Mouse (Mus musculus) limb, embryonic 13.5 days (tissue): Measurements from ENCODE around the gene Pmpca. TPM values are rescaled to one million over a fixed set of nuclear protein-coding genes. Genes with fewer than 3 reads are reported as not detected.
"Not testable (repeated sequence)": the region's sequence is repeated elsewhere in the genome, so short reads cannot be mapped to it uniquely, and the experiment has no call there.

Experiments used
- ATAC-seq: fragments of 200-750 bp; cut with Nextera tagmentation; 2 replicates; pipeline ENCODE4 v1.8.0; 2017; ENCODE audit warnings: low read depth, moderate number of reproducible peaks, moderate TSS enrichment; ENCODE audit not compliant: low FRiP score
- H3K27ac ChIP-seq: fragments of 300-500 bp; sonication (generic); 2 replicates; pipeline ENCODE4 v1.5.1; 2015; ENCODE audit warnings: inconsistent platforms, mild to moderate bottlenecking, moderate library complexity
- H3K27me3 ChIP-seq: fragments of 300-500 bp; sonication (generic); 2 replicates; pipeline ENCODE4 v1.6.1; 2015; ENCODE audit warnings: mild to moderate bottlenecking, inconsistent platforms
- H3K36me3 ChIP-seq: fragments of 300-500 bp; sonication (generic); 2 replicates; pipeline ENCODE4 v1.6.1; 2015; ENCODE audit warnings: inconsistent platforms, mild to moderate bottlenecking, moderate library complexity
- H3K4me1 ChIP-seq: fragments of 300-500 bp; sonication (generic); 2 replicates; pipeline ENCODE4 v1.6.1; 2015; ENCODE audit warnings: inconsistent platforms
- H3K4me2 ChIP-seq: fragments of 300-500 bp; sonication (generic); replicated peaks from 2 replicates; pipeline ENCODE4 v1.6.1; 2015; ENCODE audit warnings: inconsistent platforms, mild to moderate bottlenecking, moderate library complexity
- H3K4me3 ChIP-seq: fragments of 300-500 bp; sonication (generic); 2 replicates; pipeline ENCODE4 v1.5.1; 2015; ENCODE audit warnings: moderate library complexity, mild to moderate bottlenecking, inconsistent platforms
- H3K9ac ChIP-seq: fragments of 300-500 bp; sonication (generic); 2 replicates; pipeline ENCODE4 v1.6.1; 2015; ENCODE audit warnings: mild to moderate bottlenecking, inconsistent platforms
- H3K9me3 ChIP-seq: fragments of 300-500 bp; sonication (generic); 2 replicates; pipeline ENCODE4 v1.6.1; 2016; ENCODE audit warnings: inconsistent platforms
- WGBS: fragments of 180-500 bp; shearing (Covaris S2); methylation state at CpG from one replicate; pipeline ENCODE4 v1.1.7; 2015; 5-methylcytosine and 5-hydroxymethylcytosine counted together
- polyA plus RNA-seq: library from polyadenylated mRNA; unstranded; fragments of >200 nt; fragmentation: Nextera tagmentation; extraction: Ambion mirVana; gene quantifications from 2 replicates; pipeline ENCODE4 v1.2.1, GENCODE M21; 2015

Gene Pmpca
- polyA plus RNA-seq, 1 experiment from 2014 or later = 101 TPM

DNA sequence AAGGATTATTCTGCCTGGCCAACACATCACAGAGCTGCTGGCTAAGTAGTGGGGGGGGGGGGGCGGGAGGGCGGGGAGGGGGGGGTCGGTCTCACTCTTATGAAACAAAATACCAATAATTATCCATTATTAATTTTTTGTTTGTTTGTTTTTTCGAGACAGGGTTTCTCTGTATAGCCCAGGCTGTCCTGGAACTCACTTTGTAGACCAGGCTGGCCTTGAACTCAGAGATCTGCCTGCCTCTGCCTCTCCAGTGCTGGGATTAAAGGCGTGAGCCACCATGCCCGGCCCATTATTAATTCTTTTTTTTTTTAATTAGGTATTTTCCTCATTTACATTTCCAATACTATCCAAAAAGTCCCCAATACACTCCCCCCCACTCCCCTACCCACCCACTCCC, 8.3 kb upstream of the Pmpca start:
- not testable (repeated sequence) for ATAC-seq, H3K9me3 ChIP-seq, H3K27me3 ChIP-seq, H3K27ac ChIP-seq
- H3K4me3 ChIP-seq = peak overlapping the region; percentile 85
- H3K4me2 ChIP-seq = peak overlapping the region; percentile 86
- 28% methylated on average over 6 of the region's 6 CpGs for WGBS
- H3K36me3 ChIP-seq = peaks cover 67% of the 10 kb centered on the region
- peak overlapping the region; percentile 85 for H3K9ac ChIP-seq
- peaks cover 12% of the 10 kb centered on the region for H3K4me1 ChIP-seq

DNA sequence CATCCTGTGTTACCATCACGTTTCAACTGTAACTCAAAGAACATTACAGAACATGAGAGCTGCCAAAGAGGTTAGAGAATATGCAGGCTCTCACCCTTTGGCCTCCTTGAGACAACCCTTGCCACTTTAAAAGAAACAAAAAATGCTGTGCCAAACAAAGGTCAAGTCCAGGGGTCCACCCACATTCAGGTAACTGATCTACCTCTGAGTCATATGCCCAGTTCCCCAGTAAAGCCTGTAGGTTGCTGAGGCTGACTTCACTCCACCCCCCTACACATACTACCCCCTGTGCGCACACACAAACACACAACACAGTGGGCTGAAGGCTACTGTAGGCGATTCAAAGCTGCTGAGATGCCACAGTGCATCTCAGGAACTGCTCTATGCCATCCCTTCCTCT, 1.4 kb upstream of the Pmpca start:
- ATAC-seq = no peak
- H3K9me3 ChIP-seq = no peaks in the 10 kb centered on the region
- WGBS = 91% methylated on average over 3 of the region's 3 CpGs
- peaks cover 76% of the 10 kb centered on the region for H3K36me3 ChIP-seq
- H3K9ac ChIP-seq = peak overlapping the region; percentile 96
- H3K4me2 ChIP-seq = peak overlapping the region; percentile 90
- no peaks in the 10 kb centered on the region for H3K27me3 ChIP-seq
- H3K27ac ChIP-seq = no peak overlapping the region
- peak overlapping the region; percentile 94 for H3K4me3 ChIP-seq
- peaks cover 19% of the 10 kb centered on the region for H3K4me1 ChIP-seq

DNA sequence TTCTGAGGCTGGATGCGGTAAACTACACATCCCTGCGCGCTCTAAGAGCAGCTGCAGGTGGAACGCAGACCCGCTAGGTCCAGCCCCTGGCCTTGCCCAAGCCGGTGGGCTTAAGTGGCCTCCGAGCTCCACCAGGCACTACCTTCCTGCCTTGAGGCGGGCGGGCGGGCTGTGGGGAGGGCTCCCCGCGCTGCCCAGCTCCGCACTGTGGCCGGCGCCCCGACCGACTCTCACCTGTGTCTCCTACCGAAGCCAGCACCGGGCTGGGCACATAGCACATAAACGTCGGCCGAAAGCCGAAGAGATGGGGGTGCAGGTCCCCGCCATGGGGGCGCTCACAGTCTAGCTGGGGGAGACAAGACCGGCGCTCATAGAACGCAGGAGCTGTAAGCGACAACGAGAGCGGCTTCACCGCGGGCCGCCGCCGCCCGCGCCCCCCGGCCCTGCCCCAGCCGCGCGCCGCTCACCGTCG, 421 bp upstream of the Pmpca start:
- H3K27me3 ChIP-seq = no peaks in the 10 kb centered on the region
- H3K36me3 ChIP-seq = peaks cover 76% of the 10 kb centered on the region
- no peaks in the 10 kb centered on the region for H3K9me3 ChIP-seq
- peak overlapping the region; percentile 90 for H3K4me2 ChIP-seq
- WGBS = under 1% methylated on average over 37 of the region's 45 CpGs
- peak; percentile 51 for ATAC-seq
- H3K9ac ChIP-seq = peak overlapping the region; percentile 96
- H3K4me1 ChIP-seq = peaks cover 19% of the 10 kb centered on the region
- H3K27ac ChIP-seq = peak overlapping the region; percentile 69; the same call in 1 of the 2 replicates
- peak overlapping the region; percentile 94 for H3K4me3 ChIP-seq

DNA sequence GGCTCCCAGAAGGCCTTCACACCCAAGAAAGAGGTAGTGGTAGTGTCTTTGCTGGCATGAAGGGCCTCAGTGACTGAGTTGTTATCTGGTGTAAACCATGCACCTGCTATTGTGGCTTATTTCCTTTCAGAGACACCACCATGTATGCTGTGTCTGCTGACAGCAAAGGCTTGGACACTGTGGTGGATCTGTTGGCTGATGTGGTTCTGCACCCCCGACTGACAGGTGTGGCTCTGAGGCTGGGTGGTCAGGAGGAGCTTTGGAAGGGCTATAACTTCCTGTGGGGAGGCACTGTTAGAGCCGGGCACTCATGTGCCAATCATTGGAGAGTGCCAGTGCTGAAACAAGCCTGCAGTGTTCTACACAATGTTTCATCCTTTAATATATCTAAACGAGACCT, 1.8 kb downstream of the Pmpca start:
- no peak overlapping the region for H3K4me2 ChIP-seq
- WGBS = 85% methylated on average over 3 of the region's 3 CpGs
- ATAC-seq = no peak
- H3K36me3 ChIP-seq = peaks cover 76% of the 10 kb centered on the region
- H3K9me3 ChIP-seq = no peaks in the 10 kb centered on the region
- no peaks in the 10 kb centered on the region for H3K27me3 ChIP-seq
- no peak overlapping the region for H3K9ac ChIP-seq
- no peak overlapping the region for H3K4me3 ChIP-seq
- peaks cover 19% of the 10 kb centered on the region for H3K4me1 ChIP-seq
- H3K27ac ChIP-seq = no peak overlapping the region

DNA sequence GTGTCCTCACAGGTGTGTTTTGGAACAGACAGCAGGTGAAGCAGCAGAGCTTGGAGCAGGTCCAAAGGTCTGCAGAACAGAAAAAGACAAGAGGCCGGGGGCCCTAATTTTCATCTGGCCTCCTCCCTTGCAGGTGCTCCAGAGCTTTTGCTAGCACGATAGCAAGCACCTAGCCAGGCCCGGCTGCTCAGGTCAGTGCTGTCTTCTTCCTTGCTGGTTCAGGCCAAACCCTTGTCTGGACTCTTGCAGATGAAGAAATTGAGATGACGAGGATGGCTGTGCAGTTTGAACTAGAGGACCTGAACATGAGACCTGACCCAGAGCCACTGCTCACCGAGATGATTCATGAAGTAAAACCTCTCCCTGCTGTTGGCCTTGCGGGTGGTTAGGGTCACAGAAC, 2.5 kb downstream of the Pmpca start:
- 90% methylated on average over 6 of the region's 6 CpGs for WGBS
- Histone ChIP-seq H3K27me3 (no peaks in the 10 kb centered on the region), H3K9ac (0 out of 2 replicates have a peak overlapping the region, but pooled peaks have one; percentile 31), H3K36me3 (peaks cover 76% of the 10 kb centered on the region), H3K4me1 (peaks cover 19% of the 10 kb centered on the region), H3K4me3 (no peak overlapping the region), H3K27ac (no peak overlapping the region), H3K4me2 (no peak overlapping the region), H3K9me3 (no peaks in the 10 kb centered on the region)
- no peak for ATAC-seq

DNA sequence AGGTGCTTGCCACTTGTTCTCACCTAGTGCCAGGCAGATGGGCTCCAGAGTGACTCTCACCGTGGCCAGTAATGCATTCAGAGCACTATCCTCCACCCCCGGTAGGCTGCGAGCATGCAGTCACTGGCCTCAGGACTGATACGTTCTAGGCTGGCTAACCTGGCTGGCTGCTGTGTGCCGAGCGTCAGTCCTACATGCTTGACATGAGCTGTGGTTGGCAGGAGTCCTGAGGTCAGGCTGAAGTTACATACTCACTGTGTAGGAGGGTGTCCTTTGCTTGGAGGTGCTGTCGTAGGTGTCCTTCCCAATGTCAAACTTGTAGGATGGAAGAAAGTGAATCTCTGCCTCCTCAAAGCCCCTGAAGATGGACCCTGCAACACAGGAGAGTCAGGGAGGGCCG, 9.8 kb downstream of the Pmpca start:
- WGBS = 89% methylated on average over 8 of the region's 8 CpGs
- no peaks in the 10 kb centered on the region for H3K9me3 ChIP-seq
- H3K36me3 ChIP-seq = peaks cover 82% of the 10 kb centered on the region
- no peaks in the 10 kb centered on the region for H3K27me3 ChIP-seq
- no peak overlapping the region for H3K27ac ChIP-seq
- no peak overlapping the region for H3K9ac ChIP-seq
- H3K4me2 ChIP-seq = no peak overlapping the region
- no peaks in the 10 kb centered on the region for H3K4me1 ChIP-seq
- H3K4me3 ChIP-seq = no peak overlapping the region
- ATAC-seq = no peak

DNA sequence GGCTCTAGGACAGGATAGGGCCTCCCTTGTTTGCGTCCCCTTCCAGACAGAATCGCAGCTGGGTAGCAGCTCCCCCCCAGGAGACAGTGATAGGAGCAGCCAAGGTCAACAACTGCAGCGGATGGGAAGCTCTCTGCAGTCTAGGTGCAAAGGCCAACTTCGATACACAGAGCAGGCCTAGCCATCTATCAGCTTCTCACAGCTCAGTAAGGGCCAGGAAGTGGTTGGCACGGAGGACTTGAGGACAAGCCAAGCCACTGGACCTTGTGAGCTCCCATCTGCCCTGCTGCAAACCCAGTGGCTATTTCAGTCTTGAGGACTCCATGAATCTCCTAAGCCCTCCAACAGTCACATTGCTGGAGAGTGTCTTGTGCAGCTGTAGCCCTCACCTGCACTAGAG, 10.5 kb downstream of the Pmpca start:
- H3K9ac ChIP-seq = no peak overlapping the region
- 93% methylated on average over 5 of the region's 5 CpGs for WGBS
- H3K27ac ChIP-seq = no peak overlapping the region
- no peaks in the 10 kb centered on the region for H3K9me3 ChIP-seq
- ATAC-seq = no peak
- no peak overlapping the region for H3K4me3 ChIP-seq
- H3K4me1 ChIP-seq = no peaks in the 10 kb centered on the region
- peaks cover 75% of the 10 kb centered on the region for H3K36me3 ChIP-seq
- H3K27me3 ChIP-seq = no peaks in the 10 kb centered on the region
- H3K4me2 ChIP-seq = no peak overlapping the region

DNA sequence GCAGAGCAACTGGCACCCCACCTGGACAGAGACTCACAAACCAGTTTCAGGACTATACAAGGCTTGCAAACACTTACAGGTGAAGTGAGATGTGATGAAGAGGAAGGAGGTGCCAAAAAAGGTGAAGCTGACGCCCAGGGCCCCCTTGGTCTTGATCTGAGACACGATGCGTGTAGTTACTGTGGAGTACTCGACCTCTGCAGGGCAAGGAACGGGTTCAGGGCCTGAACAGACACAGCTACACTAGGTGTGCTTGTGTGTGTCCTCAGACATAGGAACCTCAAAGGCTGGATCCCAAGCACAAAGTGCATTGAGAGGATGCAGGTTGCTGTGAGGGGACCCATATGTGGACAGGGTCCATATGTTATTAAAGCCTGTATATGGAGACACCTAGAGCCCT, 11.2 kb downstream of the Pmpca start:
- peaks cover 68% of the 10 kb centered on the region for H3K36me3 ChIP-seq
- H3K27ac ChIP-seq = no peak overlapping the region
- 90% methylated on average over 5 of the region's 5 CpGs for WGBS
- no peak overlapping the region for H3K4me2 ChIP-seq
- no peaks in the 10 kb centered on the region for H3K27me3 ChIP-seq
- no peak overlapping the region for H3K4me3 ChIP-seq
- ATAC-seq = no peak
- no peaks in the 10 kb centered on the region for H3K9me3 ChIP-seq
- H3K4me1 ChIP-seq = peaks cover 2% of the 10 kb centered on the region; the same call in 1 of the 2 replicates
- H3K9ac ChIP-seq = no peak overlapping the region

DNA sequence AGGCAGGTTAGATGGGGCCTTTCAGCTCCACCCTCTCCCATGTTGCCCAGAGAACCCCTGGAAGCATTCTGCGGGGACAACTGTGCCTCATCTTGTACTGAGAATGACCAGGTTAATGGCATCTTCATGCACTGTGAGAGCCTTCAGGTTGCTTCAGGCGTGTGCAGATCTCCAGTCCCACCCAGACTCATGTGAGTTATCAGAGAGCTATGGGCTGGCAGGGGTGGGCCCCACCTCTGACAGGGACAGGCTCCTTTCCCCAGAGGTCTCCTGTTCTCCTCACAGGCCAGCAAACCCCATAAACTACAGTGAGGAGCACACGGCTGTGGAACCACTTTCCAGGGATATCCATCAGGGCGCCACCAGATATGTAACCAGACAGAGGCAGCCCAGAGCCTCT, 11.9 kb downstream of the Pmpca start:
- WGBS = 91% methylated on average over 4 of the region's 4 CpGs
- H3K27me3 ChIP-seq = no peaks in the 10 kb centered on the region
- H3K4me3 ChIP-seq = no peak overlapping the region
- no peak for ATAC-seq
- no peak overlapping the region for H3K27ac ChIP-seq
- H3K36me3 ChIP-seq = peaks cover 68% of the 10 kb centered on the region
- H3K4me2 ChIP-seq = no peak overlapping the region
- no peak overlapping the region for H3K9ac ChIP-seq
- H3K4me1 ChIP-seq = peaks cover 9% of the 10 kb centered on the region
- H3K9me3 ChIP-seq = no peaks in the 10 kb centered on the region

DNA sequence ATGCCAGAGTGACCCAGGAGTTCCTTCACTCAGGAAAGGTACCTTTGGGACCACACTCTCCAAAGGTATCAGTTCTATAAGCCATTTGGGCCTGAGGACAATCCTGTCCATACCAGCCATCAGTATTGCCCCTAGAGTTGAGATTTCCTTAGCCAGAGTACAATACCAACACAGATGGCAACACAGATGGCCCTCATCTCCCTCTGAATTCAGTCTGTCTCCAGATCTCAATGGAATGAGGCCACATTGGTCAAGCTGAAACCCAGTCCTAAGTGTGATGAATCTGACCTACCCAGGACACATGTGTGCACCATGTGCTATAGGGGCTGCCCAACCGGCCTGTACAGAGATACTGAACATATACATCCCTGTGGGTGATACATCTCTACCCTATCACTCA, 13.1 kb downstream of the Pmpca start:
- H3K27ac ChIP-seq = no peak overlapping the region
- no peak overlapping the region for H3K4me2 ChIP-seq
- H3K4me1 ChIP-seq = peaks cover 21% of the 10 kb centered on the region
- peaks cover 65% of the 10 kb centered on the region for H3K36me3 ChIP-seq
- H3K9ac ChIP-seq = no peak overlapping the region
- ATAC-seq = no peak
- H3K9me3 ChIP-seq = no peaks in the 10 kb centered on the region
- no peak overlapping the region for H3K4me3 ChIP-seq
- H3K27me3 ChIP-seq = no peaks in the 10 kb centered on the region
- 80% methylated on average over 1 of the region's 1 CpGs for WGBS

DNA sequence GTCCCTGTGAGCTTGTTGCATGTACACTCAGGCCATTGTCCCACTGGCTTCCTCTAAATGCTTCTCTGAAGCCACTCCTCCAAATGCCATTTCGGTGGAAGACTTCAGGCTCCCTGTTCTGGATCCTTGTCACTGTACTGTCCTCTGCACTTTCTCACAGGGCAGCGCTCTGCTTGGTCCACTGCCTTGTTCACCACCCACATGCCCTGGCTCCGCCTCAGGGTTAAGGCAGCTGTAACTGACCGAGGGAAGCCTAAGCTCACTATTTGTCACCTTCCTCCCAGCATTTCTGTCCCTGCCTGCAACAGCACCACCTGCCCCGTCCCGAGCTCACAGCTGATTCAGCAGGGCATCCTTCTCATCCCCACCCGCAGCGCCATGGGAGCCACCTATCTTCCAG, 14.2 kb downstream of the Pmpca start:
- WGBS = 75% methylated on average over 8 of the region's 8 CpGs
- H3K27me3 ChIP-seq = no peaks in the 10 kb centered on the region

DNA sequence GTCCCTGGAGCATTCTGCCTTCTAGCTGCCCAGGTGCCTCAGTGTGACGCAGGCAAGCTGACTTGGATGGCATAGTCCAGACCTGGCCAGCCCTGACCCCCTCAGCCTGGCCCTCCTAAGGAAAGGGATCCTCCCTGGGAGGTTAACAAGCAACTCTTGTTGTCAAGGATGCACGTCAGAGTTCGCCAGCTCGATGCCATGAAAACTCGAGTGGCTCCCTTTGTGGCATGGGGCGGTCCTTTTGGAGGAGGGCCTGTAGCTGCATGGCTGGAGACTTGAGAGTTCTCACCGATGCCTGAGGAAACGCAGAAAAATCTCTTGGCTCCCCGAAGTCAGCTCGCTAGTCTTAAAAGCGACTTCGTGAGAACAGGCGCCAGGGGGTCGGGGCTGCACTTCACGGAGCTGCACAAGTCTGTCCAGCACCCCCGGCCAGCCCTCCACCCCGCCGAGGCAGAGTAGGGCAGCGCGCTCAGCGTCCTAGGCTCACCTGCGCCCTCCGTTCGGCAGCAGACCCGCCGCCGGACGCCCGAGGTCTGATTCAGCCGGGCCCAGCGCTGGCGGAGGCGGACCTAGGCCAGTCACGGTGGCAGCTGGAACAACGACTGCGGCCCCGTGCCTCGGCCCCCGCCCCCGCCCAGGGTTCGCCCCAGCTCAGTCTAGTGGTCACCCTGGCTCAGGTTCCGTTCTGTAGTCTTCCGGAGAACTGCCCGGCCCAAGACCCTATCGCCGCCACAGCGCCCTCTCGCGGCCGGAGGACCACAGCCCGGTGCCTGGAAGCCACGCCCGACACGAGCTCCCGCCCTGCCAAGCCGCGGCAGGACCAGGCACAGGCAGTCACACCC, 19.6 kb downstream of the Pmpca start, which contains the start of gene Inpp5e:
Inpp5e (minus strand) TSS at position 689 of the 842 bp plus-strand sequence.
- peak within 1 kb of the TSS; percentile 72 for H3K27ac ChIP-seq
- no peaks in the 10 kb centered on the region for H3K9me3 ChIP-seq
- peaks cover 57% of the 10 kb centered on the region for H3K36me3 ChIP-seq
- H3K4me3 ChIP-seq = peak within 1 kb of the TSS; percentile 93
- H3K4me1 ChIP-seq = peaks cover 33% of the 10 kb centered on the region
- peak within 1 kb of the TSS; percentile 95 for H3K9ac ChIP-seq
- H3K4me2 ChIP-seq = peak within 1 kb of the TSS; percentile 97
- peak; percentile 96 for ATAC-seq
- WGBS = 1% methylated on average over 57 of the region's 57 CpGs
- no peaks in the 10 kb centered on the region for H3K27me3 ChIP-seq

More for the DNA sequence above, 14.2 kb downstream of the Pmpca start:
- no peak overlapping the region for H3K27ac ChIP-seq
- H3K4me3 ChIP-seq = no peak overlapping the region
- H3K4me1 ChIP-seq = peaks cover 32% of the 10 kb centered on the region
- H3K9me3 ChIP-seq = no peaks in the 10 kb centered on the region
- no peak overlapping the region for H3K4me2 ChIP-seq
- no peak for ATAC-seq
- H3K9ac ChIP-seq = no peak overlapping the region
- peaks cover 55% of the 10 kb centered on the region for H3K36me3 ChIP-seq
